Mouse (Mus musculus) cortical plate, adult 2 months (tissue): ENCODE measurements around the gene Ttll3. TPM values are rescaled to one million over a fixed set of nuclear protein-coding genes. Genes with fewer than 3 reads are reported as not detected.

ENCODE experiments used
- H3K27ac ChIP-seq: fragments of 200-500 bp; 2 replicates; pipeline ENCODE4 v1.5.1; 2012; ENCODE audit warnings: low read length, control low read depth, inconsistent platforms; ENCODE audit not compliant: insufficient read depth
- H3K4me1 ChIP-seq: fragments of 200-500 bp; 2 replicates; pipeline ENCODE4 v1.6.1; 2011; ENCODE audit warnings: low read length; ENCODE audit not compliant: control insufficient read depth, insufficient read depth
- H3K4me3 ChIP-seq: fragments of 200-500 bp; 2 replicates; pipeline ENCODE4 v1.5.1; 2011; ENCODE audit warnings: mild to moderate bottlenecking, low read length, control low read depth; ENCODE audit not compliant: insufficient read depth
- CTCF ChIP-seq: fragments of 200-500 bp; IDR thresholded peaks from 2 replicates; pipeline ENCODE4 v1.5.1; 2011; ENCODE audit warnings: mild to moderate bottlenecking, control low read depth, low read length; ENCODE audit not compliant: insufficient read depth; ENCODE audit errors: extremely low read depth
- POLR2A ChIP-seq: fragments of 200-500 bp; IDR thresholded peaks from 2 replicates; pipeline ENCODE4 v1.6.1; 2011; ENCODE audit warnings: mild to moderate bottlenecking, low read length, control low read depth; ENCODE audit not compliant: insufficient read depth; ENCODE audit errors: extremely low read depth
- polyA plus RNA-seq: library from polyadenylated mRNA; depleted of rRNA; stranded (reverse); fragments of >200 nt; gene quantifications from 2 replicates; pipeline ENCODE4 v1.2.3, GENCODE M21; 2012

Gene Ttll3
- polyA plus RNA-seq, 1 experiment = 26.0 TPM

DNA sequence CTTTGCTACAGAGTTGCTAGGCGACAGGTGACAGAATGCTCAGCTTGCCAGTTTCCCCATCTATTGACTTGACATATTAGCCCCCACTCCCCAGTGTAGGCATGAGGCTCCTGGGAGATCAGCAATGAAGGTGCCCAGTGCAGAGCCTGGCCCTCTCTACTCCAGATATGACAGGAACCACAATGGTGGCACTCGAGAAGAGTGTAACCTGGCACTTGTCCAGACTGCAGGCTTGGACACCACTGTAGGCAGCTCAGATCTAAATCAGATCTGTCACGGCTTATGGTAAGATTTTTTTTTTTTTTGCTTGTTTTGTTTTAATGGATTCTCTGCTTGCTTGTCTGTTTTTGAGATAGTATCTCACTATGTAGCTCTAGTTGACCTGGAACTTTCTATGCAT lies 44.6 kb downstream of the Ttll3 start:
- H3K27ac ChIP-seq = no peak overlapping the region
- H3K4me1 ChIP-seq = no peaks in the 10 kb centered on the region
- H3K4me3 ChIP-seq = no peak overlapping the region
- no peak for TF ChIP-seq POLR2A
- no peak for TF ChIP-seq CTCF

DNA sequence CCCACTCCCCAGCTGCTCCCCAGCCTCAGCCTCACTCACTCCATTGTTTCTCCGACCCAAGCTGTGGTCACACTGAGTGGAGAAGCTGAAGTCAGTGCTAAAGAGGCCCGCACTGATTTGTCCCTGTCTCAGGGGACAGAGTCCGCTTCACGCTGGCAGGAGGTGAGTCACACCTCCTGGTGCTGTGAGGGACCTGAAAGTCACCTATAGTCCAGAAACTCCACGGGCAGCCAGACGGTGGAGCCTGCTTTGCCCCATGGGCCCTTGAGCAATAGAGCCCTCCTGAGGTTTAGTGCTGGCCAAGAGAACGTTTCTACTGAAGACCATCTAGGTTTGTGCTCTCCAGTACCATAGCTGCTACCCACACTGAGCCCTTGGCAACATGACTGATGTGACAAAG lies 45.6 kb downstream of the Ttll3 start:
- no peak for TF ChIP-seq CTCF
- no peak for TF ChIP-seq POLR2A
- H3K27ac ChIP-seq = no peak overlapping the region
- H3K4me3 ChIP-seq = no peak overlapping the region
- H3K4me1 ChIP-seq = no peaks in the 10 kb centered on the region

GRCm38 (mm10) chr6:113435664-113436205 lies 46.7 kb downstream of the Ttll3 start, which contains the start of gene Cidec:
TSS of gene Cidec (minus strand) at chr6:113435760.
- TF ChIP-seq CTCF (no peak), POLR2A (no peak)
- Histone ChIP-seq H3K27ac (no peak within 1 kb of the TSS), H3K4me1 (no peaks in the 10 kb centered on the region), H3K4me3 (no peak within 1 kb of the TSS)

DNA sequence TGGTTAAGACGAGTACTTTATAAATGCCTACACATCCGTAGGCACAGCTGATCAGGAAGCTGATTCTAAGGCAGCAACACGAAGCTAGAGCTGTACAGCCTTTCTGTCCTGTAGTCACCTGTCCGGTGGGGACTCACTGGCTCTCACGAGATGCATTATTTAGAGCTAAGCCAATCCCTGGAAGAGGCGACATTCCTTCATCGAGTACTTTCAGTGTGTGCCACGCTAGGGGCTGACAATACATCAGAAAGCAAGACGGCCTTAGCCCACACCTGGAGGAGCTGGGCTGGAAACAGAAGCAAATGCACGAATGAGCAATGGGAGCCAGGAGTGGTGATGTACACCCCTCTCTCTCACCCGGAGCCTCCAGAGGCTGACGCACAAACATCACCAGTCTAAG lies 48.1 kb downstream of the Ttll3 start:
- H3K27ac ChIP-seq = no peak overlapping the region
- H3K4me3 ChIP-seq = no peak overlapping the region
- no peaks in the 10 kb centered on the region for H3K4me1 ChIP-seq
- TF ChIP-seq CTCF (no peak), POLR2A (no peak)

DNA sequence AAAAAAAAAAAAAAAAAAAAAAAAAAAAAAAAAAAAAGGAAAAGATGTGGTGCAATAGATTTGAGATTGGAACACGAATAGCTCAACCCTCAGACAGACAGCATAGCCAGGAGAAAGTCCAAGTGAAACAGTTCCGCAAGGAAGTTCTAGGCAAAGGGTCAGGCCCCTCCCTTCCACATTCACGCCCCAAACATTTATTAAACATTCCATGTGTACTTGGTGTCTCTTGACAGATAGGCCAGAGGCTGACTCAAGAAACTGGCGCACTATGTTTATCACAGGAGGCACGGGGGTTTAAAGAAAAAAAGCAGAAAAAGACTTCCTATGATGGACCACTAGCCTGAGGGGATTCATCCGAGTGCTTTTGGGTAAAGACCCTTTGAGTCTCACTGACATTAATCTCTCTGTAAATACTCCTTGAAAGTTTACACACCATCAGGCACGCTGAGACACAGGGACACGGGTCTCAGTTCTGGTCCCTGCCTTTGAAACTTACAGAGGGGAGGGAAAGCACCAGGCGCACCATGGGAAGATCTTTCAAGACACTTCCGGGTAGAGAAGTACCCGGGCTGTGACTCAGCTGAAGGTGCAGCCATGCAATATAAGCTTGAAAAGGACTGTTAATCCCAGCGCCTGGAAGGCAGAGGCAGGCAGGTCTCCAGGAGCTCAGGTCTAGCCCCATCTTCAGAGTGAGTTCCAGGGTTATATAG lies 49.8 kb downstream of the Ttll3 start:
- Histone ChIP-seq H3K4me1 (peaks cover 2% of the 10 kb centered on the region; the same call in 1 of the 2 replicates), H3K27ac (no peak overlapping the region), H3K4me3 (no peak overlapping the region)
- TF ChIP-seq CTCF = no peak
- TF ChIP-seq POLR2A = no peak

- Histone ChIP-seq H3K4me3 (no peak overlapping the region), H3K4me1 (peaks cover 2% of the 10 kb centered on the region; the same call in 1 of the 2 replicates), H3K27ac (no peak overlapping the region)
- TF ChIP-seq CTCF = no peak
- TF ChIP-seq POLR2A = no peak
These were observed 51.6 kb downstream of the Ttll3 start for GRCm38 (mm10) chr6:113440686-113441085.

- TF ChIP-seq POLR2A = no peak
- peak; percentile 84 for TF ChIP-seq CTCF
- H3K4me3 ChIP-seq = no peak overlapping the region
- H3K27ac ChIP-seq = no peak overlapping the region
- peaks cover 2% of the 10 kb centered on the region; the same call in 1 of the 2 replicates for H3K4me1 ChIP-seq
These were observed 52.2 kb downstream of the Ttll3 start for GRCm38 (mm10) chr6:113441147-113441680.

GRCm38 (mm10) chr6:113442087-113442441 lies 53.0 kb downstream of the Ttll3 start:
- Histone ChIP-seq H3K4me3 (peak overlapping the region; percentile 83), H3K27ac (0 out of 2 replicates have a peak overlapping the region, but pooled peaks have one; percentile 31), H3K4me1 (peaks cover 2% of the 10 kb centered on the region; the same call in 1 of the 2 replicates)
- TF ChIP-seq CTCF = no peak
- no peak for TF ChIP-seq POLR2A

- peaks cover 2% of the 10 kb centered on the region; the same call in 1 of the 2 replicates for H3K4me1 ChIP-seq
- H3K27ac ChIP-seq = peak within 1 kb of the TSS; percentile 31; the same call in 1 of the 2 replicates
- TF ChIP-seq CTCF = no peak
- peak; percentile 81 for TF ChIP-seq POLR2A
- H3K4me3 ChIP-seq = peak within 1 kb of the TSS; percentile 83
These were observed 53.5 kb downstream of the Ttll3 start, which contains the start of gene Jagn1 for GRCm38 (mm10) chr6:113442442-113443090. TSS of gene Jagn1 (plus strand) at chr6:113442569.
